Mouse (Mus musculus): ENCODE data around the gene Abhd11.

DNA sequence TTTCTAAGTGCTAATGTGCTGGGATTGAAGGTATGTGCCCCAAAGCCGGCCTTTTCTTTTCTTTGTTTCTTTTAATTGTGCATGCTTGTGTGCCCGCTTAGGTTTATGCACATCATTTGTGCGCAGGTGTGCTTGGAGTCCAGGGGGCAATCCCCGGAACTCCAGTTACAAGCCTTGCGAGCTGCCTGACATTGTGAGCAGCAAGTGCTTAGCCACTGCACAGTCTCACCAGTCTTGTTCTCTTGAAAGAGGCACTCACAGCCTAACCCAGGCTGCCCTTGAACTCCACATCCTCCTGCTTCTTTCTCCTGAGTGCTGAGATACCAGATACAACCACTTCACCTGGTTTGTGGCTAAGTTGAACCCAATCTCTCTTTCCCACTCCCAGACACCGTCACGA lies 35.4 kb upstream of the Abhd11 start:
- no peak for TF ChIP-seq POLR2A (IDR thresholded peaks at IDR 0.05; ENCODE audit: extremely low read depth, insufficient read depth, low read length)
- TF ChIP-seq CTCF (IDR thresholded peaks at IDR 0.05; ENCODE audit: extremely low read depth, insufficient read depth, low read length), result no peak
